Mouse (Mus musculus): ENCODE results near the gene Zg16. TPM values are rescaled to one million over a fixed set of nuclear protein-coding genes. Genes with fewer than 3 reads are reported as not detected.
A peak's percentile ranks its signal among the peaks of the same experiment; 100 is the strongest.

Gene Zg16
- polyA plus RNA-seq, 1 experiment, result not detected

- Histone ChIP-seq H3K9me3 (replicated peaks; ENCODE audit: control insufficient read depth, insufficient read depth, low read length, poor library complexity, severe bottlenecking) (no peaks in the 10 kb centered on the region), H3K27ac (ENCODE audit: insufficient read depth, low read length) (no peak overlapping the region), H3K27me3 (ENCODE audit: control insufficient read depth, insufficient read depth, low read length, poor library complexity, severe bottlenecking) (no peaks in the 10 kb centered on the region), H3K4me1 (ENCODE audit: control insufficient read depth, insufficient read depth, low read length) (no peaks in the 10 kb centered on the region), H3K4me3 (ENCODE audit: low read depth, low read length) (no peak overlapping the region), H3K9ac (ENCODE audit: low read depth, poor library complexity, severe bottlenecking) (no peak overlapping the region), H3K36me3 (ENCODE audit: control insufficient read depth, insufficient read depth, low read length, poor library complexity, severe bottlenecking) (no peaks in the 10 kb centered on the region)
- TF ChIP-seq POLR2A (IDR thresholded peaks at IDR 0.05; ENCODE audit: insufficient read depth, low read length) (no peak), EP300 (IDR thresholded peaks at IDR 0.05; ENCODE audit: insufficient read depth, low read depth, low read length) (no peak), CTCF (IDR thresholded peaks at IDR 0.05; ENCODE audit: low read depth, low read length) (no peak)
Measured at GRCm38 (mm10) chr7:127076188-127076587, 10.9 kb downstream of the Zg16 start.

GRCm38 (mm10) chr7:127073221-127073620, 13.9 kb downstream of the Zg16 start:
- H3K27ac ChIP-seq (ENCODE audit: insufficient read depth, low read length), result no peak overlapping the region
- H3K36me3 ChIP-seq (ENCODE audit: control insufficient read depth, insufficient read depth, low read length, poor library complexity, severe bottlenecking), result no peaks in the 10 kb centered on the region
- no peak overlapping the region for H3K9ac ChIP-seq (ENCODE audit: low read depth, poor library complexity, severe bottlenecking)
- TF ChIP-seq EP300 (IDR thresholded peaks at IDR 0.05; ENCODE audit: insufficient read depth, low read depth, low read length) (no peak), POLR2A (IDR thresholded peaks at IDR 0.05; ENCODE audit: insufficient read depth, low read length) (no peak), CTCF (IDR thresholded peaks at IDR 0.05; ENCODE audit: low read depth, low read length) (no peak)
- H3K27me3 ChIP-seq (ENCODE audit: control insufficient read depth, insufficient read depth, low read length, poor library complexity, severe bottlenecking), result no peaks in the 10 kb centered on the region
- H3K4me1 ChIP-seq (ENCODE audit: control insufficient read depth, insufficient read depth, low read length), result no peaks in the 10 kb centered on the region
- no peak overlapping the region for H3K4me3 ChIP-seq (ENCODE audit: low read depth, low read length)
- H3K9me3 ChIP-seq (replicated peaks; ENCODE audit: control insufficient read depth, insufficient read depth, low read length, poor library complexity, severe bottlenecking), result no peaks in the 10 kb centered on the region

GRCm38 (mm10) chr7:127070871-127071413, 16.2 kb downstream of the Zg16 start:
- Histone ChIP-seq H3K9me3 (replicated peaks; ENCODE audit: control insufficient read depth, insufficient read depth, low read length, poor library complexity, severe bottlenecking) (no peaks in the 10 kb centered on the region), H3K27me3 (ENCODE audit: control insufficient read depth, insufficient read depth, low read length, poor library complexity, severe bottlenecking) (no peaks in the 10 kb centered on the region), H3K4me1 (ENCODE audit: control insufficient read depth, insufficient read depth, low read length) (no peaks in the 10 kb centered on the region), H3K27ac (ENCODE audit: insufficient read depth, low read length) (no peak overlapping the region), H3K9ac (ENCODE audit: low read depth, poor library complexity, severe bottlenecking) (no peak overlapping the region), H3K4me3 (ENCODE audit: low read depth, low read length) (no peak overlapping the region), H3K36me3 (ENCODE audit: control insufficient read depth, insufficient read depth, low read length, poor library complexity, severe bottlenecking) (no peaks in the 10 kb centered on the region)
- no peak for TF ChIP-seq POLR2A (IDR thresholded peaks at IDR 0.05; ENCODE audit: insufficient read depth, low read length)
- no peak for TF ChIP-seq CTCF (IDR thresholded peaks at IDR 0.05; ENCODE audit: low read depth, low read length)
- TF ChIP-seq EP300 (IDR thresholded peaks at IDR 0.05; ENCODE audit: insufficient read depth, low read depth, low read length), result no peak

GRCm38 (mm10) chr7:127066317-127066716, 20.8 kb downstream of the Zg16 start:
- no peak overlapping the region for H3K4me3 ChIP-seq (ENCODE audit: low read depth, low read length)
- H3K9me3 ChIP-seq (replicated peaks; ENCODE audit: control insufficient read depth, insufficient read depth, low read length, poor library complexity, severe bottlenecking), result no peaks in the 10 kb centered on the region
- no peaks in the 10 kb centered on the region for H3K27me3 ChIP-seq (ENCODE audit: control insufficient read depth, insufficient read depth, low read length, poor library complexity, severe bottlenecking)
- no peak overlapping the region for H3K9ac ChIP-seq (ENCODE audit: low read depth, poor library complexity, severe bottlenecking)
- peaks cover 2% of the 10 kb centered on the region for H3K4me1 ChIP-seq (ENCODE audit: control insufficient read depth, insufficient read depth, low read length)
- H3K27ac ChIP-seq (ENCODE audit: insufficient read depth, low read length), result no peak overlapping the region
- no peak for TF ChIP-seq EP300 (IDR thresholded peaks at IDR 0.05; ENCODE audit: insufficient read depth, low read depth, low read length)
- TF ChIP-seq CTCF (IDR thresholded peaks at IDR 0.05; ENCODE audit: low read depth, low read length), result no peak
- TF ChIP-seq POLR2A (IDR thresholded peaks at IDR 0.05; ENCODE audit: insufficient read depth, low read length), result no peak
- no peaks in the 10 kb centered on the region for H3K36me3 ChIP-seq (ENCODE audit: control insufficient read depth, insufficient read depth, low read length, poor library complexity, severe bottlenecking)

- Histone ChIP-seq H3K36me3 (ENCODE audit: control insufficient read depth, insufficient read depth, low read length, poor library complexity, severe bottlenecking) (no peaks in the 10 kb centered on the region), H3K27me3 (ENCODE audit: control insufficient read depth, insufficient read depth, low read length, poor library complexity, severe bottlenecking) (no peaks in the 10 kb centered on the region), H3K9me3 (replicated peaks; ENCODE audit: control insufficient read depth, insufficient read depth, low read length, poor library complexity, severe bottlenecking) (no peaks in the 10 kb centered on the region), H3K4me1 (ENCODE audit: control insufficient read depth, insufficient read depth, low read length) (peaks cover 2% of the 10 kb centered on the region), H3K4me3 (ENCODE audit: low read depth, low read length) (no peak overlapping the region), H3K27ac (ENCODE audit: insufficient read depth, low read length) (no peak overlapping the region), H3K9ac (ENCODE audit: low read depth, poor library complexity, severe bottlenecking) (no peak overlapping the region)
- TF ChIP-seq CTCF (IDR thresholded peaks at IDR 0.05; ENCODE audit: low read depth, low read length) (peak; percentile 9), POLR2A (IDR thresholded peaks at IDR 0.05; ENCODE audit: insufficient read depth, low read length) (no peak), EP300 (IDR thresholded peaks at IDR 0.05; ENCODE audit: insufficient read depth, low read depth, low read length) (no peak)
Measured at GRCm38 (mm10) chr7:127065538-127065937, 21.6 kb downstream of the Zg16 start.

GRCm38 (mm10) chr7:127055026-127055585, 32.0 kb downstream of the Zg16 start:
- no peaks in the 10 kb centered on the region for H3K9me3 ChIP-seq (replicated peaks; ENCODE audit: control insufficient read depth, insufficient read depth, low read length, poor library complexity, severe bottlenecking)
- H3K36me3 ChIP-seq (ENCODE audit: control insufficient read depth, insufficient read depth, low read length, poor library complexity, severe bottlenecking), result no peaks in the 10 kb centered on the region
- TF ChIP-seq POLR2A (IDR thresholded peaks at IDR 0.05; ENCODE audit: insufficient read depth, low read length) (no peak), CTCF (IDR thresholded peaks at IDR 0.05; ENCODE audit: low read depth, low read length) (no peak), EP300 (IDR thresholded peaks at IDR 0.05; ENCODE audit: insufficient read depth, low read depth, low read length) (no peak)
- H3K27ac ChIP-seq (ENCODE audit: insufficient read depth, low read length), result no peak overlapping the region
- no peak overlapping the region for H3K9ac ChIP-seq (ENCODE audit: low read depth, poor library complexity, severe bottlenecking)
- no peaks in the 10 kb centered on the region; the same call in 1 of the 2 replicates for H3K27me3 ChIP-seq (ENCODE audit: control insufficient read depth, insufficient read depth, low read length, poor library complexity, severe bottlenecking)
- H3K4me3 ChIP-seq (ENCODE audit: low read depth, low read length), result no peak overlapping the region
- H3K4me1 ChIP-seq (ENCODE audit: control insufficient read depth, insufficient read depth, low read length), result no peaks in the 10 kb centered on the region

All from ES-Bruce4 (cell line).